Mouse (Mus musculus): ENCODE measurements around the gene Icam4. TPM values are rescaled to one million over a fixed set of nuclear protein-coding genes. Genes with fewer than 3 reads are reported as not detected.
A peak's percentile ranks its signal among the peaks of the same experiment; 100 is the strongest.

Gene Icam4
- total and polyA plus RNA-seq, 3 experiments: 193 to 268 (median 260) TPM

DNA sequence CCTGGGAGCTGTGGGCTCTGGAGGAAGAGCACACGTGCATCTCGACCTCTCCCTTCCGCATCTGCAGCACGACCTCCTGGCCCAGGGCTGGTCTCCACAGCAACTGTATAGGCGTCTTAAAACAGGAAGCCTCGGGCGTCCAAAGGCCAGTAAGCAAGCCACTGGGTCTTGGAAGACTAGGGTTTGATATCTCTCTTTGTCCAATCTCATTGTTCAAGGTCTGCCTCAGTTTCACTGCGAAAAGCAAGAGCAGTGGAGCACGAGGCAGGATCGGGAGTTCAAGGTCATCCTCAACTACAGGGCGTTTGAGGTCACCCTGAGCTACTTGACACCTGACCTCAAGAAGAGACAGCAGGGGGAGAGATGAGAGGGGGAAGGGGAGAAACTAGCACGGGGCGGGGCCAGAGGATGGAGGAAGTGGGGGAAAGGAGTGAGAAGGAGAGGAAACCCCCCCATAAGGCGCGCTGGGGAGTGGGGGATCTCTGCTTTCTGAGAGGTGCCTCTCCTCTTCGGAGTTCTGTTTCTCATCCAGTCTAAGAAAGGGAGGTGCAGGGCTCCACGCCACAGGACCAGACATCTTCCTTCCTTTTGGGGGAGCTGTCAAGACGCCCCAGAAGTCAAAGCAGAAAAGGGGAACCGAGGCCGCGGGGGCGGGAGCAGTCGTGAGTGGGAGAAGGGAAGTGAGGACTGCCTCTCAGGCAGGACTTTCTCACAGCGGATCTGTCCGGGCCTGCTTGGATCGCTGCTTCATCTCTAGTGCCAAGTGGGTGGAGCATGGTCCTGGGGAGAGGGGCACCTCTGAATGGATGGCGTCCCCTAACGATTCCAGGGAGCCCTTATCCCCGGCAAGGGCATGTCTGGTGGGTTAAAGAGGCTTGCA is 14.2 kb upstream of the Icam4 start:
- Histone ChIP-seq H3K4me3 (ENCODE audit: control insufficient read depth in 1 of 2, insufficient read depth in 1 of 2, low read depth in 2 of 2, low read length in 2 of 2) (peak overlapping the region; percentile 59), H3K27ac (ENCODE audit: control insufficient read depth, low read depth, low read length) (peak overlapping the region; percentile 59), H3K9ac (ENCODE audit: control insufficient read depth, low read depth, low read length, poor library complexity, severe bottlenecking) (peak overlapping the region; percentile 65), H3K36me3 (ENCODE audit: control insufficient read depth in 1 of 2, insufficient read depth in 2 of 2, low read length in 2 of 2) (peaks cover 0 to 39% of the 10 kb centered on the region in 2 experiments; a peak in 2 of 4 replicates), H3K9me3 (replicated peaks; ENCODE audit: insufficient read depth, low read length) (no peaks in the 10 kb centered on the region), H3K79me2 (ENCODE audit: control insufficient read depth, insufficient read depth, low read length, poor library complexity) (peaks cover 11% of the 10 kb centered on the region), H3K27me3 (ENCODE audit: control insufficient read depth in 1 of 2, insufficient read depth in 2 of 2, low read length in 2 of 2) (no peaks in the 10 kb centered on the region), H3K4me1 (ENCODE audit: control insufficient read depth in 1 of 2, insufficient read depth in 2 of 2, low read length in 2 of 2) (peaks cover 22 to 59% of the 10 kb centered on the region in 2 experiments)
- TF ChIP-seq MYB (IDR thresholded peaks at IDR 0.05; ENCODE audit: low read depth, low read length) (no peak), RAD21 (IDR thresholded peaks at IDR 0.05; ENCODE audit: low read depth, low read length) (no peak), GABPA (IDR thresholded peaks at IDR 0.05; ENCODE audit: low read depth, low read length) (no peak), NRF1 (IDR thresholded peaks at IDR 0.05; ENCODE audit: insufficient read depth, low read depth, low read length, poor library complexity, severe bottlenecking) (no peak), ELF1 (IDR thresholded peaks at IDR 0.05; ENCODE audit: low read depth, low read length) (no peak), MXI1 (IDR thresholded peaks at IDR 0.05; ENCODE audit: low read depth, low read length) (no peak), EP300 (IDR thresholded peaks at IDR 0.05; ENCODE audit: low read depth in 1 of 2, low read length in 2 of 2) (no peak), UBTF (IDR thresholded peaks at IDR 0.05; ENCODE audit: borderline replicate concordance, insufficient read depth, low read depth, low read length) (peak; percentile 74; the same call in 1 of the 2 replicates), TAL1 (IDR thresholded peaks at IDR 0.05; ENCODE audit: low read length) (0 out of 2 replicates have a peak, but pooled peaks have one; percentile 3), POLR2A (IDR thresholded peaks at IDR 0.05; ENCODE audit: control insufficient read depth in 1 of 2, insufficient read depth in 1 of 2, low read depth in 1 of 2, low read length in 2 of 2, poor library complexity in 1 of 2) (peak in 1 of 2 experiments; percentile 25; a peak in 1 of 4 replicates), USF2 (IDR thresholded peaks at IDR 0.05; ENCODE audit: borderline replicate concordance in 1 of 2, insufficient read depth in 1 of 2, low read depth in 1 of 2, low read length in 2 of 2) (no peak)
- DNase-seq (ENCODE audit: low read depth, low spot score): peak; percentile 99

DNA sequence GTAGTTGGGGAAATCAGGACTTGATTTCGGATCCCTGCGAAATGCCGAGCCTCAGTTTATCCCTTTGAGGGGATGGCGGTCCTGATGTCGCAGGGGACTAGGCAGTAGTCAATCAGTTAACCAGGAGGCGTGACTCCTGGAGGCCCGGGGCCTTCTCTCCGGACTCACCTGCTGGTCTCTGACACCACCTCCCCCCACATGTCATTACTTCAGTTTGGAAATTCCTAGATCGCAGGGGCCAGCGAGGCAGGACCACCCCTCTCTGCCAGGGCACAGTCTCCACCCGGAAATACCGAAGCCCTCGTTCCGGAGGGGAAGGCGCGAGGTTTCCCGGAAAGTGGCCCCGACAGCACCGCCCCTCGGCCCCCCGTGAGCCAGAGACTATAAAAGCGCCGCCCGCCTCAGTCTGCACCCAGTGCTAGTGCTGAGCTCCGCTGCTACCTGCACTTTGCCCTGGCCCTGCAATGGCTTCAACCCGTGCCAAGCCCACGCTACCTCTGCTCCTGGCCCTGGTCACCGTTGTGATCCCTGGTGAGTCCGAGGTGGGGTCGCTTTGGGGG is 13.5 kb upstream of the Icam4 start, which contains the start of gene Icam1:
Gene Icam1 (plus strand): TSS at position 415 of the 560 bp plus-strand sequence.
- Histone ChIP-seq H3K36me3 (ENCODE audit: control insufficient read depth in 1 of 2, insufficient read depth in 2 of 2, low read length in 2 of 2) (peaks cover 0 to 39% of the 10 kb centered on the region in 2 experiments; a peak in 2 of 4 replicates), H3K79me2 (ENCODE audit: control insufficient read depth, insufficient read depth, low read length, poor library complexity) (peaks cover 11% of the 10 kb centered on the region), H3K4me1 (ENCODE audit: control insufficient read depth in 1 of 2, insufficient read depth in 2 of 2, low read length in 2 of 2) (peaks cover 22 to 56% of the 10 kb centered on the region in 2 experiments), H3K4me3 (ENCODE audit: control insufficient read depth in 1 of 2, insufficient read depth in 1 of 2, low read depth in 2 of 2, low read length in 2 of 2) (peak within 1 kb of the TSS; percentile 59), H3K9me3 (replicated peaks; ENCODE audit: insufficient read depth, low read length) (no peaks in the 10 kb centered on the region), H3K27me3 (ENCODE audit: control insufficient read depth in 1 of 2, insufficient read depth in 2 of 2, low read length in 2 of 2) (no peaks in the 10 kb centered on the region), H3K27ac (ENCODE audit: control insufficient read depth, low read depth, low read length) (peak within 1 kb of the TSS; percentile 59), H3K9ac (ENCODE audit: control insufficient read depth, low read depth, low read length, poor library complexity, severe bottlenecking) (peak within 1 kb of the TSS; percentile 65)
- peak; percentile 95 for DNase-seq (ENCODE audit: low read depth, low spot score)
- TF ChIP-seq TBP (IDR thresholded peaks at IDR 0.05; ENCODE audit: low read depth, low read length): peak; percentile 99
- no peak for TF ChIP-seq CHD2 (IDR thresholded peaks at IDR 0.05; ENCODE audit: low read length)
- no peak for TF ChIP-seq JUND (IDR thresholded peaks at IDR 0.05; ENCODE audit: low read depth, low read length)
- TF ChIP-seq MAFK (IDR thresholded peaks at IDR 0.05; ENCODE audit: borderline replicate concordance, low read depth, low read length): no peak
- no peak for TF ChIP-seq ZMIZ1 (IDR thresholded peaks at IDR 0.05; ENCODE audit: low read depth, low read length)
- peak in 1 of 2 experiments; percentile 99; a peak in 2 of 4 replicates for TF ChIP-seq POLR2A (IDR thresholded peaks at IDR 0.05; ENCODE audit: control insufficient read depth in 1 of 2, insufficient read depth in 1 of 2, low read depth in 1 of 2, low read length in 2 of 2, poor library complexity in 1 of 2)
- TF ChIP-seq USF2 (IDR thresholded peaks at IDR 0.05; ENCODE audit: borderline replicate concordance in 1 of 2, insufficient read depth in 1 of 2, low read depth in 1 of 2, low read length in 2 of 2): no peak
- no peak for TF ChIP-seq POLR2AphosphoS2 (IDR thresholded peaks at IDR 0.05; ENCODE audit: low read length)
- no peak for TF ChIP-seq MXI1 (IDR thresholded peaks at IDR 0.05; ENCODE audit: low read depth, low read length)
- TF ChIP-seq POLR2AphosphoS5 (IDR thresholded peaks at IDR 0.05; ENCODE audit: borderline replicate concordance, low read depth, low read length): peak; percentile 98
- no peak for TF ChIP-seq USF1 (IDR thresholded peaks at IDR 0.05; ENCODE audit: low read depth, low read length)
- TF ChIP-seq GATA1 (IDR thresholded peaks at IDR 0.05; ENCODE audit: low read depth, low read length): no peak; the same call in 1 of the 2 replicates
- no peak for TF ChIP-seq NRF1 (IDR thresholded peaks at IDR 0.05; ENCODE audit: insufficient read depth, low read depth, low read length, poor library complexity, severe bottlenecking)
- no peak for TF ChIP-seq MEF2A (IDR thresholded peaks at IDR 0.05; ENCODE audit: extremely low read depth, insufficient replicate concordance, low read depth, low read length, poor library complexity, severe bottlenecking)
- no peak for TF ChIP-seq ELF1 (IDR thresholded peaks at IDR 0.05; ENCODE audit: low read depth, low read length)
- TF ChIP-seq TAL1 (IDR thresholded peaks at IDR 0.05; ENCODE audit: low read length): no peak
- TF ChIP-seq ETS1 (IDR thresholded peaks at IDR 0.05; ENCODE audit: low read depth, low read length): no peak
- no peak for TF ChIP-seq KAT2A (conservative IDR thresholded peaks at IDR 0.05; ENCODE audit: low read depth, low read length)
- TF ChIP-seq NELFE (IDR thresholded peaks at IDR 0.05; ENCODE audit: low read depth, low read length): no peak
- no peak for TF ChIP-seq ZNF384 (IDR thresholded peaks at IDR 0.05; ENCODE audit: low read depth, low read length)
- TF ChIP-seq TCF12 (IDR thresholded peaks at IDR 0.05; ENCODE audit: low read depth, low read length): no peak
